Mouse (Mus musculus) heart, postnatal 36 days (tissue): ENCODE measurements around the gene Olfr707. TPM values are rescaled to one million over a fixed set of nuclear protein-coding genes. Genes with fewer than 3 reads are reported as not detected.
"Not testable (repeated sequence)": the region's sequence is repeated elsewhere in the genome, so short reads cannot be mapped to it uniquely, and the experiment has no call there.

Source experiments
- DNase-seq, 2 experiments: peaks; one replicate each; pipeline ENCODE4 v3.0.0; 2021 to 2022
- intact Hi-C: fragments of 180-260 bp; cut with DNase I; formaldehyde crosslinking; loops from one replicate; pipeline ENCODE4 v1.15.1; 2025
- total RNA-seq, 2 experiments: library from RNA; stranded (reverse); gene quantifications; 2 replicates each; pipeline ENCODE4 v1.2.3; 2021

Gene Olfr707
- not detected for total RNA-seq

DNA sequence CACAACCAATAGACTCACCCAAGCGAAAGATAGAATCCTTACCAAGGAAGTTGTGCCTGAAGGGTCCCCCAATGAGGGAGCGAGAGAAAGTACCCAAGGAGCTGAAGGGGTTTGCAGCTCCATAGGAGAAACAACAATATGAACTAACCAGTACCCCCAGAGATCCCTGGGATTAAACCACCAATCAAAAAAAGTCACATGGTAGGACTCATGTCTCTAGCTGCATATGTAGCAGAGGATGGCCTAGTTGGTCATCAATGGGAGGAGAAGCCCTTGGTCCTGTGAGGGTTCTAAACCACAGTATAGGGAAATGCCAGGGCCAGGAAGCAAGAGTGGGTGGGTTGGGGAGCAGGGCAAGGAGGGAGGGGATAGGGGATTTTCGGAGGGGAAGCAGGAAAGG, at the start of gene Olfr707:
Gene Olfr707 (minus strand): TSS at position 101 of the 400 bp plus-strand sequence.
- intact Hi-C loops, DNase-seq: not testable (repeated sequence)

GRCm38 (mm10) chr7:106948212-106948611, 47.2 kb upstream of the Olfr707 start, which contains the start of gene Olfr710:
Gene Olfr710, minus strand, starts transcription at chr7:106948312.
- no peak for DNase-seq
- intact Hi-C loops = no loop called here

DNA sequence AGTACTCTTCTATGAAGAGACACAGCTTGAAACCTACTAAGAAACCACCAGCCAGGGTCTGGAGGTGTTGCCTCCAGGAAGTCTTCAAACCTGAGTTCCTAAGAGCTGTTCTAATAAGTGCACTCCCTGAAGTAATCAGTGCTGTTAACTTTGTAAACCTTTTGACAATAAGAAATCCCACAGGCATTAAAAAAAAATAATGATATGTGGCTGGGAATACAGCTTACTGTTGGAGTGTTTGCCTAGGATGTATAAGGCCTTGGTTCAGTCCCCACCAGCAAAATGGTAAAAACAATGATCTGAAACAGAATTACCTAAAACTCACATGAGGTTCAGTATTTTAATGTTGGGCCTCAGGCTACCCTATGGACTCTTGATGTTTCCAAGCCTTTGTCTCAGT, 31.1 kb upstream of the Olfr707 start, which contains the start of gene Olfr709-ps1:
Gene Olfr709-ps1 (minus strand): TSS at position 101 of the 400 bp plus-strand sequence.
- DNase-seq = no peak
- intact Hi-C loops = no loop called here

GRCm38 (mm10) chr7:106920961-106921360, 19.9 kb upstream of the Olfr707 start:
- intact Hi-C loops = not testable (repeated sequence)

GRCm38 (mm10) chr7:106907676-106908075, 6.6 kb upstream of the Olfr707 start, which contains the start of gene Olfr1532-ps1:
Gene Olfr1532-ps1, plus strand, starts transcription at chr7:106908001.
- no peak for DNase-seq
- intact Hi-C loops = no loop called here

More at GRCm38 (mm10) chr7:106920961-106921360, 19.9 kb upstream of the Olfr707 start:
- not testable (repeated sequence) for DNase-seq

- DNase-seq = no peak
- intact Hi-C loops = no loop called here
Measured at GRCm38 (mm10) chr7:106888062-106888461, 13.0 kb downstream of the Olfr707 start, which contains the start of gene Olfr706. Gene Olfr706, minus strand, starts transcription at chr7:106888162.

- no peak for DNase-seq
- intact Hi-C loops = no loop called here
Measured at GRCm38 (mm10) chr7:106876791-106877190, 24.2 kb downstream of the Olfr707 start, which contains the start of gene Olfr705. Gene Olfr705, minus strand, starts transcription at chr7:106876891.

- intact Hi-C loops = no loop called here
- no peak for DNase-seq
Measured at GRCm38 (mm10) chr7:106862885-106863284, 38.2 kb downstream of the Olfr707 start, which contains the start of gene Olfr704. Gene Olfr704, plus strand, starts transcription at chr7:106863185.

- DNase-seq = no peak
- intact Hi-C loops = no loop called here
Measured at GRCm38 (mm10) chr7:106843060-106843459, 58.0 kb downstream of the Olfr707 start, which contains the start of gene Olfr703. Gene Olfr703, plus strand, starts transcription at chr7:106843360.

Other genes with a start within 250 kb of the Olfr707 start
- gene Olfr693, start 220.7 kb downstream of the Olfr707 start, total RNA-seq = not detected
- gene Olfr694, start 209.4 kb downstream of the Olfr707 start, total RNA-seq = not detected
- not detected for gene Olfr695, start 184.8 kb downstream of the Olfr707 start, total RNA-seq
- gene Olfr697, start 158.8 kb downstream of the Olfr707 start, total RNA-seq = not detected
- not detected for gene Olfr698, start 145.8 kb downstream of the Olfr707 start, total RNA-seq
- not detected for gene Olfr699, start 108.0 kb downstream of the Olfr707 start, total RNA-seq
- gene Olfr700, start 92.4 kb downstream of the Olfr707 start, total RNA-seq = not detected
- not detected for gene Olfr701, start 87.1 kb downstream of the Olfr707 start, total RNA-seq
- gene Olfr702, start 67.3 kb downstream of the Olfr707 start, total RNA-seq = not detected
- gene Olfr703, start 57.9 kb downstream of the Olfr707 start, total RNA-seq = not detected
- gene Olfr704, start 38.1 kb downstream of the Olfr707 start, total RNA-seq = not detected
- gene Olfr705, start 24.4 kb downstream of the Olfr707 start, total RNA-seq = not detected
- not detected for gene Olfr706, start 13.1 kb downstream of the Olfr707 start, total RNA-seq
- gene Olfr1532-ps1, start 6.8 kb upstream of the Olfr707 start, total RNA-seq = not detected
- gene Olfr709-ps1, start 31.0 kb upstream of the Olfr707 start, total RNA-seq = not detected
- not detected for gene Olfr710, start 47.1 kb upstream of the Olfr707 start, total RNA-seq
- not detected for gene Olfr6, start 62.7 kb upstream of the Olfr707 start, total RNA-seq
- gene Olfr711, start 74.2 kb upstream of the Olfr707 start, total RNA-seq = not detected
- gene Olfr2, start 104.8 kb upstream of the Olfr707 start, total RNA-seq = not detected
- gene Olfr713, start 129.9 kb upstream of the Olfr707 start, total RNA-seq = not detected
- not detected for gene Olfr714, start 169.7 kb upstream of the Olfr707 start, total RNA-seq
- gene Olfr17, start 192.0 kb upstream of the Olfr707 start, total RNA-seq = not detected
- not detected for gene Olfr715b, start 209.1 kb upstream of the Olfr707 start, total RNA-seq
- gene Olfr715, start 229.8 kb upstream of the Olfr707 start, total RNA-seq = not detected
- not detected for gene Olfr716, start 237.1 kb upstream of the Olfr707 start, total RNA-seq